Mouse (Mus musculus): ENCODE measurements at regions not wholly inside any gene's neighbourhood (a gene's known extent, or its start where the extent isn't known, plus 50 kb on each side); places are given as distances from the start of the nearest gene placed in this dataset.

DNA sequence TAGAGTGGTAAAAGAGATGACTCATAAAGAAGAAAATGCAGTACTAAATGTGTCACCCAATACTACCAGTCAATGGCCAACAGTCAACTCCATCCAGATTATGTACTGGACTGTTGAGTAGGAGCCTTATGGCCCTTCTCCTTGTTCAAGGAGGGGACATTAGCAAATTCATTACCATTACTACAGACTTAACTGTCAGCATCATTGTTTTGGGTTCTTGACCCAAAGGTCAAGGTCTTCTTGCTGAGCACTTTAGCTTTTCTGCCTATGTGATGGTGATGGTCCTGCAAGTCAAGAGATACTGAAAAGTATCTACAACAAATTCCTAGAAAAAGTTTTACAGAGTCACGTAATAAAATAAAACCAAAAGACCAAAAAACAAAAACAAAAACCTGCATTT is 1251.4 kb downstream of the Gm37988 start:
- DNase-seq (ENCODE audit: low read depth): no peak

GRCm38 (mm10) chr1:6076543-6076942 is 1268.9 kb downstream of the Gm37988 start:
- DNase-seq (ENCODE audit: low read depth): no peak

DNA sequence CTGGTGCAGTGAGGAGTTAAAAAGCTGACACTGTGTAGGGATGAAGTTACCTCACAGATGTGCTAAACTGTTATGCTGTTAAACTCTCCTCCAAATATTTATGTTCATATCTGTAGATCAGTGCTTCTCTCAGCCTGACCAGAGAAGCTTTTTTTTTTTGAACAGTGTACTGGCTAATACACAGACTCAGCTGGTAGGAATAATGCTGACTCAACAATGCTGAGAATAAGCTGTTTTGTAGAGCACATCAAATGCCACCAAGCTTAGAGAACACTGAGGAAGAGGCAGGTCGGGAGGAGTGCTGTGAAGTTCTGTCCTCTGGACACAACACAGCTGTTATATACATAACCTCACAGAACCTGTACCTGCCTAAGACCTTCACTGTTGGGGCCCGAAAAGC is 1274.2 kb downstream of the Gm37988 start:
- no peak for DNase-seq (ENCODE audit: low read depth)

GRCm38 (mm10) chr1:6094162-6094934 is 1286.7 kb downstream of the Gm37988 start:
- DNase-seq (ENCODE audit: low read depth): no peak

DNA sequence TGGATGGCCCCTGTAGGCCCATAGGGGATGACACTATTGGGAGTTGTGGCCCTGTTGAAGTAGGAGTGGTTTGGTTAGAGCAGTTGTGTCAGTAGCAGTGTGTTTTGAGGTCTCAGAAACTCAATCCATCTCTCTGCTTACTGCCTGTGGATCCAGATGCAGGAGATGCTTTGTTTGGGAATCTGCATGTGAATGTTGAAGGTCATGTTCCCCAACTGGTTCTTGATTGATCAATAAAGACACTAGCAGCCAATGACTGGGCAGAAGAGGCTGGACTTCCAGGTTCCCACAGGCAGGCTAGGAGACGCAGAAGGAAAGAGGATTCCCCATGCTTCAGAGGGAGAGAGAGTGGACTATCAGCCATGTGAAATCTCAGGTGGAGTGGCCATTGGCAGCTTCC is 1309.9 kb downstream of the Gm37988 start:
- no peak for DNase-seq (ENCODE audit: low read depth)

DNA sequence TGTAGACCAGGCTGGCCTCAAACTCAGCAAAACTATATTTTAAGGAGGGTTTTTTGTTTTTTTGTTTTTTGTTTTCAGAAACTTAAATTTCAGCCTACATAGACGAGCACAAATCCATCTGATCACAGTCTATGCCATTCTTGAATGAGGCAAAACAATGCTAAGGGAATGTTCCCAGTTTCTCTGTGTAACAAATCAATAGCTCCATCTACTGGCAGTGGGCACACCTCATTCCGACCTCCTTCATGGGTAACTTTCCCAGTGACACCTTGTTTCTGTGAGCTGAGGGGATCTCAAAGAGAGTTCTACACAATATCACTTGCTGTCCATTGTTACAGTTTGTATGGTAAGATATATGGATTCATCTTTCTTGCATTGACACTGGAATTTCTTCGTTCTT is 1327.4 kb downstream of the Gm37988 start:
- peak; percentile 64 for DNase-seq (ENCODE audit: low read depth)

- DNase-seq (ENCODE audit: low read depth): no peak
These were observed 1332.6 kb downstream of the Gm37988 start for GRCm38 (mm10) chr1:6140245-6140644.

DNA sequence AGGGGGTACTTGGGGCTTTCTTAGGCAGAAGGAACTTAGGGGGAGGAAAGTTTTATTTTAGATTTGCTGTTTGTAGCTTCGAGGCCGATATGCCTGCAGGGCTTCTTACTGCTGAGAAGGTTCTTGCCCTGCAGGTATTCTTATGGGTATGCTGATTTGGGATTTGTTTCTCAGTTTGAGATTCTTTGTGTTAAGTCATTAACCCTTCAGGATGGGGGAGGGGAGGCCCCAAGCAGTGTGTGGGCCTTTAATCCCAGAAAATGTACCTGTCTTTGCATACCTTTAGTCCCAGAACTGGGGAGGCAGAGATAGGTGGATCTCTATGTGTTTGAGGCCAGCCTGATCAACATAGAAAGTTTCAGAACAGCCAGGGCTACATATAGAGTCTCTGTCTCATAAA is 1335.1 kb downstream of the Gm37988 start:
- no peak for DNase-seq (ENCODE audit: low read depth)

GRCm38 (mm10) chr1:6143891-6144290 is 1336.2 kb downstream of the Gm37988 start:
- peak; percentile 43 for DNase-seq (ENCODE audit: low read depth)

- peak; percentile 47 for DNase-seq (ENCODE audit: low read depth)
These were observed 1344.7 kb downstream of the Gm37988 start for GRCm38 (mm10) chr1:6152436-6152835.

All from NIH3T3 (cell line).